Mouse (Mus musculus): ENCODE results near the gene Zfp839. TPM values are rescaled to one million over a fixed set of nuclear protein-coding genes. Genes with fewer than 3 reads are reported as not detected.

The Zfp839 gene
- polyA plus RNA-seq, 1 experiment from 2014 or later: 5.2 TPM

- no peak for ATAC-seq (ENCODE audit: insufficient read depth)
- Histone ChIP-seq H3K27me3 (ENCODE audit: insufficient read depth, low read length) (no peaks in the 10 kb centered on the region), H3K27ac (ENCODE audit: low read depth) (no peak overlapping the region), H3K9me3 (ENCODE audit: low read depth, low read length) (no peaks in the 10 kb centered on the region), H3K4me1 (ENCODE audit: insufficient read depth) (no peaks in the 10 kb centered on the region), H3K36me3 (ENCODE audit: insufficient read depth) (peaks cover 4% of the 10 kb centered on the region; the same call in 1 of the 2 replicates), H3K9ac (no peak overlapping the region), H3K4me3 (ENCODE audit: low read depth, low read length) (no peak overlapping the region), H3K4me2 (no peak overlapping the region)
- 90% methylated on average over 2 of the region's 2 CpGs for WGBS
- TF ChIP-seq CTCF (IDR thresholded peaks at IDR 0.05; ENCODE audit: low read depth): no peak
- no peak for DNase-seq
Observed at GRCm38 (mm10) chr12:110909962-110910361, 59.9 kb downstream of the Zfp839 start.

- Histone ChIP-seq H3K36me3 (ENCODE audit: insufficient read depth) (peaks cover 27% of the 10 kb centered on the region), H3K4me3 (ENCODE audit: low read depth, low read length) (no peak overlapping the region), H3K27me3 (ENCODE audit: insufficient read depth, low read length) (no peaks in the 10 kb centered on the region), H3K9me3 (ENCODE audit: low read depth, low read length) (no peaks in the 10 kb centered on the region), H3K4me1 (ENCODE audit: insufficient read depth) (no peaks in the 10 kb centered on the region), H3K4me2 (no peak overlapping the region), H3K9ac (no peak overlapping the region), H3K27ac (ENCODE audit: low read depth) (no peak overlapping the region)
- no peak for TF ChIP-seq CTCF (IDR thresholded peaks at IDR 0.05; ENCODE audit: low read depth)
- ATAC-seq (ENCODE audit: insufficient read depth) (no peak), DNase-seq (no peak)
- 73% methylated on average over 9 of the region's 9 CpGs for WGBS
Observed at GRCm38 (mm10) chr12:110915761-110916160, 65.7 kb downstream of the Zfp839 start.

Other genes with a start within 250 kb of the Zfp839 start
- gene Dync1h1, start 248.8 kb upstream of the Zfp839 start, polyA plus RNA-seq (2014; fragmentation: Nextera tagmentation; extraction: Ambion mirVana): 59.0 and 72.3 TPM in 2 replicates
- gene 1700001K19Rik, start 167.6 kb upstream of the Zfp839 start, polyA plus RNA-seq (2014; fragmentation: Nextera tagmentation; extraction: Ambion mirVana): 0.34 TPM in 1 of 2 replicates, not detected in the other
- gene Hsp90aa1, start 147.5 kb upstream of the Zfp839 start, polyA plus RNA-seq (2014; fragmentation: Nextera tagmentation; extraction: Ambion mirVana): 829 and 905 TPM in 2 replicates
- gene Wdr20, start 112.3 kb upstream of the Zfp839 start, polyA plus RNA-seq (2014; fragmentation: Nextera tagmentation; extraction: Ambion mirVana): 23.3 and 25.4 TPM in 2 replicates
- gene Mok, start 9.3 kb upstream of the Zfp839 start, polyA plus RNA-seq (2014; fragmentation: Nextera tagmentation; extraction: Ambion mirVana): 5.8 and 5.9 TPM in 2 replicates
- 91.8 and 94.0 TPM in 2 replicates for gene Cinp, start 38.9 kb downstream of the Zfp839 start, polyA plus RNA-seq (2014; fragmentation: Nextera tagmentation; extraction: Ambion mirVana)
- 4.0 and 5.2 TPM in 2 replicates for gene Tecpr2, start 39.0 kb downstream of the Zfp839 start, polyA plus RNA-seq (2014; fragmentation: Nextera tagmentation; extraction: Ambion mirVana)
- 11.2 and 14.2 TPM in 2 replicates for gene Ankrd9, start 128.8 kb downstream of the Zfp839 start, polyA plus RNA-seq (2014; fragmentation: Nextera tagmentation; extraction: Ambion mirVana)
- 14.4 and 17.0 TPM in 2 replicates for gene Rcor1, start 189.1 kb downstream of the Zfp839 start, polyA plus RNA-seq (2014; fragmentation: Nextera tagmentation; extraction: Ambion mirVana)